Mouse (Mus musculus) liver, embryonic 12.5 days (tissue): Measurements from ENCODE around the gene Bdkrb2. TPM values are rescaled to one million over a fixed set of nuclear protein-coding genes. Genes with fewer than 3 reads are reported as not detected.
A peak's percentile ranks its signal among the peaks of the same experiment; 100 is the strongest.

Experiments
- ATAC-seq: fragments of 200-750 bp; cut with Nextera tagmentation; 2 replicates; pipeline ENCODE4 v1.8.0; 2017; ENCODE audit warnings: moderate number of reproducible peaks, mild to moderate bottlenecking, moderate library complexity
- H3K27ac ChIP-seq: fragments of 300-500 bp; sonication (generic); 2 replicates; pipeline ENCODE4 v1.5.1; 2016; ENCODE audit warnings: mild to moderate bottlenecking
- H3K27me3 ChIP-seq: fragments of 300-500 bp; sonication (generic); replicated peaks from 2 replicates; pipeline ENCODE4 v1.6.1; 2016; ENCODE audit warnings: mild to moderate bottlenecking, moderate library complexity
- H3K36me3 ChIP-seq: fragments of 300-500 bp; sonication (generic); 2 replicates; pipeline ENCODE4 v1.6.1; 2016; ENCODE audit warnings: mild to moderate bottlenecking, moderate library complexity
- H3K4me1 ChIP-seq: fragments of 300-500 bp; sonication (generic); 2 replicates; pipeline ENCODE4 v1.6.1; 2016
- H3K4me2 ChIP-seq: fragments of 300-500 bp; sonication (generic); 2 replicates; pipeline ENCODE4 v1.6.1; 2016; ENCODE audit warnings: mild to moderate bottlenecking, moderate library complexity
- H3K4me3 ChIP-seq: fragments of 300-500 bp; sonication (generic); 2 replicates; pipeline ENCODE4 v1.5.1; 2016; ENCODE audit warnings: mild to moderate bottlenecking, moderate library complexity
- H3K9ac ChIP-seq: fragments of 300-500 bp; sonication (generic); 2 replicates; pipeline ENCODE4 v1.6.1; 2016; ENCODE audit warnings: mild to moderate bottlenecking, moderate library complexity
- H3K9me3 ChIP-seq: fragments of 300-500 bp; sonication (generic); replicated peaks from 2 replicates; pipeline ENCODE4 v1.6.1; 2016; ENCODE audit warnings: mild to moderate bottlenecking, moderate library complexity
- WGBS: fragments of 180-500 bp; shearing (Covaris S2); methylation state at CpG from one replicate; pipeline ENCODE4 v1.1.7; 2016; ENCODE audit not compliant: insufficient replicate concordance; 5-methylcytosine and 5-hydroxymethylcytosine counted together
- polyA plus RNA-seq: library from polyadenylated mRNA; unstranded; fragments of >200 nt; fragmentation: Nextera tagmentation; extraction: Ambion mirVana; gene quantifications from 2 replicates; pipeline ENCODE4 v1.2.1, GENCODE M21; 2016

Gene Bdkrb2
- polyA plus RNA-seq, 1 experiment from 2014 or later = not detected

DNA sequence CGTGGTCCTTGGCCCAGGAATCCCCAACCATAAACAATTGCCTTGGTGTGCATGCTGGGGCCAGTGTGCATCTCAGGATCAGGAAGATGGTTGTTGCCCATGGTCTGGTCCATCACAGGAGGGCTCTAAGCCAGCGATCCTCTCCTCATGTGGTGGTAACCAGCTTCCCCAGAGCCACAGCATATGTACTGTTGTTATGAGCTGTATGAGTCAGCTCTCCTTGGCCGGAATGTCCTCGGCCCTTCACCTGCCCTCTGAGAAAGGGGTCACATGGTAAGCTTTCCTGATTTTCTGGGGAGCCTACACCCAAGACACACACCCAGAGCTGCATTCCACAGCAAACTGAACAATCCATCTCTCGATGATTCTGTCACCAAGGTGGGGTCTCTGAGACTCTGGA, 2.2 kb downstream of the Bdkrb2 start:
- Histone ChIP-seq H3K9me3 (no peaks in the 10 kb centered on the region), H3K27ac (no peak overlapping the region), H3K4me2 (no peak overlapping the region), H3K9ac (no peak overlapping the region), H3K4me3 (no peak overlapping the region), H3K36me3 (no peaks in the 10 kb centered on the region), H3K27me3 (peaks cover 55% of the 10 kb centered on the region), H3K4me1 (0 out of 2 replicates have a peak, but pooled peaks cover 4% of the 10 kb centered on the region)
- WGBS = 56% methylated on average over 5 of the region's 5 CpGs
- ATAC-seq = no peak

GRCm38 (mm10) chr12:105571867-105572266, 8.8 kb downstream of the Bdkrb2 start:
- no peak for ATAC-seq
- no peak overlapping the region for H3K27ac ChIP-seq
- H3K9ac ChIP-seq = no peak overlapping the region

GRCm38 (mm10) chr12:105572622-105573021, 9.6 kb downstream of the Bdkrb2 start:
- Histone ChIP-seq H3K27me3 (no peaks in the 10 kb centered on the region), H3K9me3 (no peaks in the 10 kb centered on the region), H3K27ac (no peak overlapping the region), H3K4me1 (no peaks in the 10 kb centered on the region), H3K36me3 (no peaks in the 10 kb centered on the region), H3K4me3 (no peak overlapping the region), H3K4me2 (no peak overlapping the region), H3K9ac (no peak overlapping the region)
- WGBS = 64% methylated on average over 2 of the region's 2 CpGs
- ATAC-seq = no peak

More at GRCm38 (mm10) chr12:105571867-105572266, 8.8 kb downstream of the Bdkrb2 start:
- WGBS = 52% methylated on average over 3 of the region's 3 CpGs
- Histone ChIP-seq H3K9me3 (no peaks in the 10 kb centered on the region), H3K4me1 (no peaks in the 10 kb centered on the region), H3K4me2 (no peak overlapping the region), H3K27me3 (no peaks in the 10 kb centered on the region), H3K36me3 (no peaks in the 10 kb centered on the region), H3K4me3 (no peak overlapping the region)

- no peaks in the 10 kb centered on the region for H3K4me1 ChIP-seq
These were observed 11.3 kb downstream of the Bdkrb2 start for GRCm38 (mm10) chr12:105574356-105574755.

GRCm38 (mm10) chr12:105580490-105580889, 17.5 kb downstream of the Bdkrb2 start:
- Histone ChIP-seq H3K27me3 (peaks cover 17% of the 10 kb centered on the region; the same call in 1 of the 2 replicates), H3K4me2 (no peak overlapping the region), H3K27ac (no peak overlapping the region), H3K36me3 (no peaks in the 10 kb centered on the region), H3K4me3 (no peak overlapping the region), H3K9me3 (no peaks in the 10 kb centered on the region), H3K4me1 (peaks cover 18% of the 10 kb centered on the region), H3K9ac (no peak overlapping the region)
- no peak for ATAC-seq
- 63% methylated on average over 17 of the region's 17 CpGs for WGBS

More at GRCm38 (mm10) chr12:105574356-105574755, 11.3 kb downstream of the Bdkrb2 start:
- Histone ChIP-seq H3K27me3 (peaks cover under 1% of the 10 kb centered on the region; the same call in 1 of the 2 replicates), H3K4me3 (no peak overlapping the region), H3K36me3 (no peaks in the 10 kb centered on the region), H3K9me3 (no peaks in the 10 kb centered on the region), H3K4me2 (no peak overlapping the region), H3K9ac (no peak overlapping the region), H3K27ac (no peak overlapping the region)
- 69% methylated on average over 4 of the region's 4 CpGs for WGBS
- ATAC-seq = no peak

DNA sequence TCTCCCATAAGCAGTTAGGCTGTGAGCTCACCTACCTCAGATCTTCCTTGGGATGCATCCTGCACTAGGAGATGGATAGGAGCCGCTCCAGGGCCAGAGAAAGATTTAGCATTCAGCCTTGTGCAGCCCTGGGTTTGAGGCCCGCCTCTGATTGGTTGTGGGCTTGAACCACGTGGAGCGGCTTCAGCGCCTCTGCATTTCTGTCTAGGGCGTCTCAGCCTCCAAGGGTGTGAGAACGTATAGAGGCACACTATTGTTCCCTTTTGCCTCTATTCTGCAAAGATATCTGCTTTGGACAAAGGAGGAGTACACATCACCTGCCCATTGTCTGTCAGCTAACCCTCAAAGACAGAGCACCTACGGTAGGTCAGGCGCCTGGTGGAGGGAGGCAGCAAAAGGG, 19.5 kb downstream of the Bdkrb2 start:
- H3K4me2 ChIP-seq = no peak overlapping the region
- H3K27me3 ChIP-seq = peaks cover 29% of the 10 kb centered on the region
- no peak overlapping the region for H3K27ac ChIP-seq
- peaks cover 18% of the 10 kb centered on the region for H3K4me1 ChIP-seq
- no peak for ATAC-seq
- H3K36me3 ChIP-seq = no peaks in the 10 kb centered on the region
- H3K4me3 ChIP-seq = no peak overlapping the region
- no peak overlapping the region for H3K9ac ChIP-seq
- 60% methylated on average over 9 of the region's 9 CpGs for WGBS
- H3K9me3 ChIP-seq = no peaks in the 10 kb centered on the region

DNA sequence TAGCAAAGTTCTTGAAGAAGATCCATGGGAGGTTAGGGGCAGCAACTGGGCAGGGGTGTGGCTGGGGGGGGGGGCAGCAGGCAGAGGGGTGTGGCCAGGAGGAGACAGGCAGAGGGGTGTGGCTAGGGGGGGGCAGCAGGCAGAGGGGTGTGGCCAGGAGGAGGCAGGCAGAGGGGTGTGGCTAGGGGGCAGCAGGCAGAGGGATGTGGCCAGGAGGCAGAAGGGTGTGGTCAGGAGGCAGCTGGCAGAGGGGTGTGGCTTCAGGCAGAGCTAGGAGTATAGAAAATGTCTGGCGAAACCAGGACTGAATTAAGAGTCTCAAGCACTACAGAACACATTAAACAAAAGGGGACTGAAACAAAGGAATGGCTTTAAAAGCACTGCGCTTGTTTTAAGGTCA, 20.5 kb downstream of the Bdkrb2 start:
- no peaks in the 10 kb centered on the region for H3K9me3 ChIP-seq
- H3K9ac ChIP-seq = no peak overlapping the region
- H3K27ac ChIP-seq = no peak overlapping the region
- peaks cover 29% of the 10 kb centered on the region for H3K27me3 ChIP-seq
- no peak overlapping the region for H3K4me3 ChIP-seq
- 14% methylated on average over 2 of the region's 2 CpGs for WGBS
- H3K4me2 ChIP-seq = peak overlapping the region; percentile 30
- ATAC-seq = peak; percentile 88
- H3K36me3 ChIP-seq = no peaks in the 10 kb centered on the region
- H3K4me1 ChIP-seq = peaks cover 18% of the 10 kb centered on the region

DNA sequence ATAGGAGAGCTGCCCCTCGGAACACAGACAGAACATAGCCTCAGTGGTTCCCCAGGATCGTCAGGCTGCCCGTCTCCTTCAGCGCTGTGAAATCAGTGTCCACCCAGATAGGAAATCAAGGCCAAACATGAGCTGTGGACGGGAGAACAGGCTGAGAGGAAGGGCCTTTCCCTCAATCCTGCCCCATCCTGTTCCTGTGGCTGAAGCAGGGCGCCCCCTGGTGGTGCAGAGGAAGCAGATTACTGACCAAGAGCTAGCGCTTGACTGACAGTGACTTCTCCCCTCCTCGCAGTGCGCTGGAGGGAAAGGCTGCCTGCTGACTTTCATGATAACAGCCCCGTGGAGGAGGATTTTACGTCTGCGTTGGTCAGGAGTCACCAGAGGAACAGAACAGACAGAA, 21.8 kb downstream of the Bdkrb2 start:
- no peak overlapping the region for H3K4me2 ChIP-seq
- no peak overlapping the region for H3K9ac ChIP-seq
- 12% methylated on average over 12 of the region's 12 CpGs for WGBS
- no peak overlapping the region for H3K4me3 ChIP-seq
- H3K4me1 ChIP-seq = peaks cover 18% of the 10 kb centered on the region
- peak; percentile 46 for ATAC-seq
- H3K27me3 ChIP-seq = peaks cover 23% of the 10 kb centered on the region
- no peak overlapping the region for H3K27ac ChIP-seq
- H3K36me3 ChIP-seq = no peaks in the 10 kb centered on the region
- H3K9me3 ChIP-seq = no peaks in the 10 kb centered on the region

GRCm38 (mm10) chr12:105587526-105587925, 24.5 kb downstream of the Bdkrb2 start:
- 74% methylated on average over 8 of the region's 8 CpGs for WGBS
- ATAC-seq = no peak
- Histone ChIP-seq H3K27me3 (peaks cover 21% of the 10 kb centered on the region), H3K9ac (no peak overlapping the region), H3K27ac (no peak overlapping the region), H3K4me2 (no peak overlapping the region), H3K36me3 (no peaks in the 10 kb centered on the region), H3K4me1 (peaks cover 18% of the 10 kb centered on the region), H3K4me3 (no peak overlapping the region), H3K9me3 (no peaks in the 10 kb centered on the region)

- no peak for ATAC-seq
- H3K27ac ChIP-seq = no peak overlapping the region
- peaks cover 11% of the 10 kb centered on the region for H3K27me3 ChIP-seq
- H3K4me3 ChIP-seq = no peak overlapping the region
- no peak overlapping the region for H3K9ac ChIP-seq
- WGBS = 69% methylated on average over 7 of the region's 7 CpGs
- H3K4me2 ChIP-seq = no peak overlapping the region
- no peaks in the 10 kb centered on the region for H3K4me1 ChIP-seq
- H3K36me3 ChIP-seq = no peaks in the 10 kb centered on the region
- H3K9me3 ChIP-seq = no peaks in the 10 kb centered on the region
These were observed 27.8 kb downstream of the Bdkrb2 start for GRCm38 (mm10) chr12:105590786-105591185.

DNA sequence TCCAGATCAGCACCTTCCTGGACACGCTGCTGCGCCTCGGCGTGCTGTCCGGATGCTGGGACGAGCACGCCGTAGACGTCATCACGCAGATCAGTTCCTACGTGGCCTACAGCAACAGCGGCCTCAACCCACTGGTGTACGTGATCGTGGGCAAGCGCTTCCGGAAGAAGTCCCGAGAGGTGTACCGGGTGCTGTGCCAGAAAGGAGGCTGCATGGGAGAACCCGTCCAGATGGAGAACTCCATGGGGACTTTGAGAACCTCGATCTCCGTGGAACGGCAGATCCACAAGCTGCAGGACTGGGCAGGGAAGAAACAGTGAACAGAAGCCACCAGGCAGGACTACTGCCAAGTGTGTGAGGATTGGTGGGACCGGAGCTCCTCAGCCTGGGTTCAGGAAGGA, 29.3 kb downstream of the Bdkrb2 start:
- no peaks in the 10 kb centered on the region for H3K36me3 ChIP-seq
- no peak overlapping the region for H3K27ac ChIP-seq
- H3K9me3 ChIP-seq = no peaks in the 10 kb centered on the region
- no peaks in the 10 kb centered on the region for H3K27me3 ChIP-seq
- no peak overlapping the region for H3K4me2 ChIP-seq
- H3K4me1 ChIP-seq = no peaks in the 10 kb centered on the region
- no peak overlapping the region for H3K9ac ChIP-seq
- ATAC-seq = no peak
- 86% methylated on average over 23 of the region's 23 CpGs for WGBS
- no peak overlapping the region for H3K4me3 ChIP-seq

- Histone ChIP-seq H3K27ac (no peak overlapping the region), H3K9ac (no peak overlapping the region), H3K4me2 (no peak overlapping the region), H3K4me1 (no peaks in the 10 kb centered on the region), H3K4me3 (no peak overlapping the region), H3K9me3 (no peaks in the 10 kb centered on the region), H3K36me3 (no peaks in the 10 kb centered on the region), H3K27me3 (no peaks in the 10 kb centered on the region)
- WGBS = 57% methylated on average over 4 of the region's 4 CpGs
- no peak for ATAC-seq
These were observed 30.4 kb downstream of the Bdkrb2 start for GRCm38 (mm10) chr12:105593471-105593870.

DNA sequence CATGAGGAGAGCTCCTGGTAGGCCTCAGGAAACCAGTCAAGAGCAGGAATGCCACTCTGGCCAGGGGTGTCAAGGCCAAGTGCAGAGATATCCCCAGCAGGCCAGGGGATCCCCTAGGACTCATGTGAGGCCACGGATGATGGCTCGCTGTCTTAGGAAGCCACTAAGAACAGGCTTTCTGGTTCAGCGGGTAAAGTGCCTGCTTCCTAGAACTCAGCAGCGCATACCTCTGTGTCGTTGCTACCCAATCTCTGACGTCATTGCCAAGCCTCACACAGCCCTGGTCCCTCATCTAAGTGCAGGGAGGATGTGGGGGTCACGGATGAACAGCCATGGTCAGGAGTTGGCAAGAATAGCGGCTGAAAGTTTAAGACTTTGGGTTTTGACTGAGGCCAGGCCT, 34.1 kb downstream of the Bdkrb2 start:
- H3K4me2 ChIP-seq = no peak overlapping the region
- no peak overlapping the region for H3K4me3 ChIP-seq
- WGBS = 79% methylated on average over 8 of the region's 8 CpGs
- H3K9ac ChIP-seq = no peak overlapping the region
- no peaks in the 10 kb centered on the region for H3K27me3 ChIP-seq
- no peaks in the 10 kb centered on the region for H3K4me1 ChIP-seq
- H3K9me3 ChIP-seq = no peaks in the 10 kb centered on the region
- H3K36me3 ChIP-seq = no peaks in the 10 kb centered on the region
- H3K27ac ChIP-seq = no peak overlapping the region
- 0 out of 2 replicates have a peak, but pooled peaks have one; percentile 14 for ATAC-seq
